Mouse (Mus musculus): ENCODE results near the gene Gabrd.

GRCm38 (mm10) chr4:155344716-155345607, 53.0 kb downstream of the Gabrd start:
- TF ChIP-seq CTCF (IDR thresholded peaks at IDR 0.05; ENCODE audit: borderline replicate concordance, insufficient read depth, low read depth, low read length) (no peak), POLR2A (IDR thresholded peaks at IDR 0.05; ENCODE audit: borderline replicate concordance, insufficient read depth, low read length) (peak; percentile 68)
